ENCODE assay signal across 13 mouse cellular contexts in genomic region chr16:22582173-22582929, GRCm38 (mm10).
DNase-seq lines count a peak whose midpoint lies in the region; ATAC-seq and TF ChIP-seq lines count a peak whose summit lies in the region.
"Had no signal": no experiment of that assay in that cellular context is flagged by ENCODE, and none has a peak within 500 bp of the region (broad histone marks: within the 10 kb centered on the region; RNA-seq: fewer than 3 reads in every experiment).

No protein-coding gene starts in this region.

- no peaks in the 10 kb centered on the region for H3K9me3 ChIP-seq in heart, embryonic 11.5 days (replicated peaks; ENCODE audit: control insufficient read depth, low read length)
- no peaks in the 10 kb centered on the region for H3K9me3 ChIP-seq in kidney, embryonic 16.5 days (ENCODE audit: low read length)
- H3K9me3 ChIP-seq: embryonic facial prominence, embryonic 13.5 days; limb, embryonic 15.5 days had no signal

- no peaks in the 10 kb centered on the region for H3K27me3 ChIP-seq in heart, embryonic 11.5 days (ENCODE audit: control insufficient read depth, insufficient read depth, low read length)
- H3K27me3 ChIP-seq in kidney, embryonic 16.5 days (ENCODE audit: insufficient read depth, low read length) = no peaks in the 10 kb centered on the region
- H3K27me3 ChIP-seq: embryonic facial prominence, embryonic 13.5 days; limb, embryonic 15.5 days had no signal

- WGBS in heart, embryonic 11.5 days (ENCODE audit: insufficient replicate concordance) = 65% methylated on average over 11 of the region's 11 CpGs
- WGBS in kidney, embryonic 16.5 days = 51% methylated on average over 11 of the region's 11 CpGs

- no peaks in the 10 kb centered on the region for H3K4me1 ChIP-seq in heart, embryonic 11.5 days (ENCODE audit: control insufficient read depth, insufficient read depth, low read length)
- H3K4me1 ChIP-seq in kidney, embryonic 16.5 days (ENCODE audit: insufficient read depth, low read length) = no peaks in the 10 kb centered on the region
- H3K4me1 ChIP-seq: limb, embryonic 15.5 days had no signal

- peak; percentile 71 for DNase-seq in heart, adult 11 months
- peak; percentile 28 for DNase-seq in kidney, adult 9 months
- DNase-seq in brain, embryonic 14.5 days (ENCODE audit: low read depth) = peak; percentile 70
- peak; percentile 23 to 31 for DNase-seq in cerebellum, postnatal 14 days
- no peak for DNase-seq in spleen, postnatal 36 days (ENCODE audit: low spot score in 2 of 2)
- DNase-seq: right cerebral cortex, postnatal 14 days; thymus, postnatal 36 days had no signal

- no peak for TF ChIP-seq CTCF in brain, embryonic 14.5 days (IDR thresholded peaks at IDR 0.05; ENCODE audit: borderline replicate concordance, extremely low read depth, insufficient read depth, insufficient read length)

- no peak overlapping the region for H3K27ac ChIP-seq in heart, embryonic 11.5 days (ENCODE audit: low read depth, low read length)
- no peak overlapping the region for H3K27ac ChIP-seq in kidney, embryonic 16.5 days (ENCODE audit: low read length)
- H3K27ac ChIP-seq: embryonic facial prominence, embryonic 13.5 days; kidney, postnatal 0 days; limb, embryonic 15.5 days had no signal

- no peak for ATAC-seq in heart, embryonic 11.5 days (replicated peaks; ENCODE audit: insufficient number of reproducible peaks, low FRiP score, low TSS enrichment)
- no peak for ATAC-seq in kidney, embryonic 16.5 days (ENCODE audit: low FRiP score, low TSS enrichment)
- no peak for ATAC-seq in inflammation-experienced regulatory T-cells, adult 6 months

- no peaks in the 10 kb centered on the region for H3K36me3 ChIP-seq in heart, embryonic 11.5 days (ENCODE audit: control insufficient read depth, insufficient read depth, low read length)
- no peaks in the 10 kb centered on the region for H3K36me3 ChIP-seq in kidney, embryonic 16.5 days (ENCODE audit: insufficient read depth, low read length)
- H3K36me3 ChIP-seq: embryonic facial prominence, embryonic 13.5 days; limb, embryonic 15.5 days had no signal

- no peak overlapping the region for H3K4me2 ChIP-seq in heart, embryonic 11.5 days
- no peak overlapping the region for H3K4me2 ChIP-seq in kidney, embryonic 16.5 days (replicated peaks; ENCODE audit: low read depth, low read length)
- H3K4me2 ChIP-seq: embryonic facial prominence, embryonic 13.5 days; limb, embryonic 15.5 days had no signal

- no peak overlapping the region for H3K4me3 ChIP-seq in heart, embryonic 11.5 days (ENCODE audit: low read depth, low read length)
- no peak overlapping the region for H3K4me3 ChIP-seq in kidney, embryonic 16.5 days (ENCODE audit: low read length)
- H3K4me3 ChIP-seq: embryonic facial prominence, embryonic 13.5 days; limb, embryonic 15.5 days had no signal

- no peak overlapping the region for H3K9ac ChIP-seq in heart, embryonic 11.5 days (ENCODE audit: low read depth, low read length)
- no peak overlapping the region for H3K9ac ChIP-seq in kidney, embryonic 16.5 days (replicated peaks; ENCODE audit: low read length)
- H3K9ac ChIP-seq: embryonic facial prominence, embryonic 13.5 days; limb, embryonic 15.5 days had no signal

- no peak for TF ChIP-seq POLR2A in brain, embryonic 14.5 days (IDR thresholded peaks at IDR 0.05; ENCODE audit: borderline replicate concordance, extremely low read depth, insufficient read depth, insufficient read length, poor library complexity, severe bottlenecking)

Comparison
In these comparisons a context has a peak if more than half of its experiments do, and no peak if none do; other contexts are left out.
1. DNase-seq: peak in heart, adult 11 months (single experiment), kidney, adult 9 months (single experiment), brain, embryonic 14.5 days (single experiment) and cerebellum, postnatal 14 days (2 of 2); none in spleen, postnatal 36 days (0 of 2).